Mouse (Mus musculus) neutrophil, adult 65 days (primary cell): ENCODE measurements around the gene Wdr34. TPM values are rescaled to one million over a fixed set of nuclear protein-coding genes. Genes with fewer than 3 reads are reported as not detected.

Experiments
- total RNA-seq: library from RNA; stranded (reverse); gene quantifications from 2 replicates; pipeline ENCODE4 v1.2.4, GENCODE M21; 2023

Wdr34 gene
- total RNA-seq = 1.5 and 1.6 TPM in 2 replicates

GRCm38 (mm10) chr2:30048699-30049388 lies at the start of gene Wdr34:
Wdr34 (minus strand) TSS chr2:30048881.

GRCm38 (mm10) chr2:30093471-30094207 lies 45.0 kb upstream of the Wdr34 start, which contains the start of gene Zdhhc12:
Zdhhc12 (minus strand) TSS chr2:30093648.

DNA sequence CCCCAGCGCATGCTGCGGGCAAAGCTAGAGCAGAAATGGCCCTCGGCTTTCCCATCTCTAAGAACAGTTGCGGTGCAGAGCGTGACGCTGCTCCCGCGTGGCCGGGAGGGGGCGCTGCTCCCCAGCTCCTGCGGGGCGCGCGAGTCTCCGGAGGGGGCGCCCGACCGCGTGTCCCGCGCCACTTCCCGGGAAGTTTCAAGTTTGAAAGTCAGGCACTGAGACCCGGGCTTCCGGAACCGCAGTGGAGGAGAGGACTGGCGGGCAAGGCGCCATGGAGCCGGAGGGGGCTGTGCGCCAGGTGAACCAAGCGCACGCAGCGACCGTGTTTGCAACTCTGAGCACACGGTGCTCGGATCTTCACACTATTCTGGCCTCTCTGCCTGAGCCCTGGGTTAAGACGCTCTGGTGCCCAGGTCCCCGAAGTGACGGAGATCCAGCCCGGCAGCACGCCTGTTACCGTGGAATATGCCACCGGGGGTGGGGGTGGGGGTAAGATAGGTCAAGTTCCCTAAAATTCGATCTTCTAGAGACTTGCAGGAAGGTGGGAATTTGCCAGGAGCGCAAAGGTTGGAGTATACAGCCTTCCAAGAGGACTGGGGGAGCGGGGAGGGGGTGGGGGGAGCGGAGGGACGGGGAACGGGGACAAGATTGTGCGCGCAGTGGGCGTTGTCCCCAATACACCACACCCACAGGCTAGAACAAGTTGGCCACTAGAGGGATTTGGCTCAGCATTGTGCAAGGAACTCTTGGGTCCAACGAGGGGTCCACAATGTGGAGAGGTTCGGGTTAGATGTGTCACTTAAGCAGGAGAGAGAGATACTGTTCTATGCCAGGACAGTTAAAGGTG lies 29.0 kb upstream of the Wdr34 start, which contains the start of gene Pkn3:
Pkn3 (plus strand) TSS at position 183 of the 847 bp plus-strand sequence.

GRCm38 (mm10) chr2:30057223-30057904 lies 8.7 kb upstream of the Wdr34 start, which contains the start of gene Set:
Set (plus strand) TSS chr2:30057378.

Other genes starting within 250 kb of the Wdr34 start
- gene Slc27a4, start 246.2 kb downstream of the Wdr34 start, total RNA-seq = 172 and 238 TPM in 2 replicates
- gene Urm1, start 228.8 kb downstream of the Wdr34 start, total RNA-seq = 28.1 and 34.0 TPM in 2 replicates
- gene Cercam, start 179.7 kb downstream of the Wdr34 start, total RNA-seq = 3.8 and 4.0 TPM in 2 replicates
- gene Odf2, start 159.7 kb downstream of the Wdr34 start, total RNA-seq = 88.1 and 137 TPM in 2 replicates
- 43.2 and 46.6 TPM in 2 replicates for gene Gle1, start 113.5 kb downstream of the Wdr34 start, total RNA-seq
- gene Sptan1, start 83.3 kb downstream of the Wdr34 start, total RNA-seq = 193 and 270 TPM in 2 replicates
- gene Set, start 8.5 kb upstream of the Wdr34 start, total RNA-seq = 91.9 and 105 TPM in 2 replicates
- gene Pkn3, start 28.8 kb upstream of the Wdr34 start, total RNA-seq = 3.2 and 5.1 TPM in 2 replicates
- gene Zdhhc12, start 44.8 kb upstream of the Wdr34 start, total RNA-seq = 4.1 and 8.7 TPM in 2 replicates
- gene Zer1, start 75.7 kb upstream of the Wdr34 start, total RNA-seq = 38.4 and 49.2 TPM in 2 replicates
- 41.9 and 47.4 TPM in 2 replicates for gene Tbc1d13, start 84.9 kb upstream of the Wdr34 start, total RNA-seq
- 2.8 and 3.4 TPM in 2 replicates for gene Endog, start 122.6 kb upstream of the Wdr34 start, total RNA-seq
- 6.7 and 7.5 TPM in 2 replicates for gene Spout1, start 129.6 kb upstream of the Wdr34 start, total RNA-seq
- 1.7 and 2.7 TPM in 2 replicates for gene Kyat1, start 157.0 kb upstream of the Wdr34 start, total RNA-seq
- gene Lrrc8a, start 188.8 kb upstream of the Wdr34 start, total RNA-seq = 20.1 and 24.6 TPM in 2 replicates
- 0.19 TPM in 1 of 2 replicates, not detected in the other for gene Gm28035, start 191.7 kb upstream of the Wdr34 start, total RNA-seq
- 1.8 and 2.8 TPM in 2 replicates for gene Phyhd1, start 217.3 kb upstream of the Wdr34 start, total RNA-seq
- not detected in 2 replicates for gene Gm28038, start 232.2 kb upstream of the Wdr34 start, total RNA-seq
- 6.6 and 8.6 TPM in 2 replicates for gene Dolk, start 237.5 kb upstream of the Wdr34 start, total RNA-seq
- gene Nup188, start 237.5 kb upstream of the Wdr34 start, total RNA-seq = 17.5 and 23.0 TPM in 2 replicates